Mouse (Mus musculus) cerebellum, adult 2 months (tissue): Measurements from ENCODE around the gene Dusp21. TPM values are rescaled to one million over a fixed set of nuclear protein-coding genes. Genes with fewer than 3 reads are reported as not detected.

Experiments used
- DNase-seq, 2 experiments: peaks; one replicate each; pipeline ENCODE4 v3.0.0; 2021
- H3K27ac ChIP-seq: fragments of 200-500 bp; 2 replicates; pipeline ENCODE4 v1.5.1; 2012; ENCODE audit warnings: low read length, control low read depth, inconsistent platforms; ENCODE audit not compliant: insufficient read depth
- H3K27me3 ChIP-seq: fragments of 200-500 bp; 2 replicates; pipeline ENCODE4 v1.6.1; 2012; ENCODE audit warnings: inconsistent platforms, mild to moderate bottlenecking, low read length, moderate library complexity; ENCODE audit not compliant: control insufficient read depth, insufficient read depth
- H3K4me1 ChIP-seq: fragments of 200-500 bp; 2 replicates; pipeline ENCODE4 v1.6.1; 2011; ENCODE audit warnings: low read length; ENCODE audit not compliant: control insufficient read depth, insufficient read depth
- H3K4me3 ChIP-seq: fragments of 200-500 bp; replicated peaks from 2 replicates; pipeline ENCODE3; 2011; ENCODE audit warnings: mild to moderate bottlenecking, low read depth, low read length, control low read depth; ENCODE audit not compliant: insufficient read depth
- CTCF ChIP-seq: fragments of 200-500 bp; IDR thresholded peaks from 2 replicates; pipeline ENCODE4 v1.5.1; 2011; ENCODE audit warnings: low read depth, mild to moderate bottlenecking, control low read depth, low read length, moderate library complexity, borderline replicate concordance; ENCODE audit not compliant: insufficient read depth
- POLR2A ChIP-seq: fragments of 200-500 bp; IDR thresholded peaks from 2 replicates; pipeline ENCODE4 v1.6.1; 2011; ENCODE audit warnings: low read length, control low read depth, borderline replicate concordance; ENCODE audit not compliant: insufficient read depth
- WGBS: fragments of 180-500 bp; shearing (Covaris S2); methylation state at CpG from one replicate; pipeline ENCODE4 v1.1.7; 2018; 5-methylcytosine and 5-hydroxymethylcytosine counted together
- polyA plus RNA-seq: library from polyadenylated mRNA; depleted of rRNA; stranded (reverse); fragments of >200 nt; gene quantifications from 2 replicates; pipeline ENCODE4 v1.2.3, GENCODE M21; 2012; rRNA removed

The Dusp21 gene
- polyA plus RNA-seq, 1 experiment, result not detected

- no peaks in the 10 kb centered on the region for H3K27me3 ChIP-seq
- WGBS, result 43% methylated on average over 3 of the region's 3 CpGs
- TF ChIP-seq CTCF, result no peak
- TF ChIP-seq POLR2A, result no peak
Observed at GRCm38 (mm10) chrX:18166961-18167360, 21.3 kb downstream of the Dusp21 start.

DNA sequence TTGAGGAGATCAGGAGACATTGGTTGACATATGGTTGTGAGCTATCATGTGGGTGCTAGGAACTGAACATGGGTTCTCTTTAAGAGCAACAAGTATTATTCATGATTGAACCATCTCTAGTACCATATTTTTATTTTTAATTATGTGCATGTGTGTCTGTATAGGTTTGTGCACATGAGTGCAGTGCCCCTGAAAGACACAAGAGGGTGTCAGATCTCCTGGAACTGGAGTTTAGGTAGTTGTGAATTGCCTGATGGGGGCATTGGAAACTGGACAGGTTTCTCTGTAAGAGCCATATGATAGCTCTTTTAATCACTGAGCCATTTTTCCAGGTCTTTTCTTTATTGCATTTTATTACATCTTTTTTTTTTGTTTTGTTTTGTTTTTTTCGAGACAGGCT, 23.3 kb downstream of the Dusp21 start:
- Histone ChIP-seq H3K4me1 (no peaks in the 10 kb centered on the region), H3K27me3 (no peaks in the 10 kb centered on the region), H3K27ac (no peak overlapping the region), H3K4me3 (no peak overlapping the region)
- DNase-seq, result no peak
- WGBS, result 71% methylated on average over 1 of the region's 1 CpGs
- no peak for TF ChIP-seq POLR2A

More at GRCm38 (mm10) chrX:18166961-18167360, 21.3 kb downstream of the Dusp21 start:
- Histone ChIP-seq H3K27ac (no peak overlapping the region), H3K4me1 (no peaks in the 10 kb centered on the region), H3K4me3 (no peak overlapping the region)
- DNase-seq, result no peak

- no peaks in the 10 kb centered on the region for H3K27me3 ChIP-seq
- H3K27ac ChIP-seq, result no peak overlapping the region
- WGBS, result 59% methylated on average over 4 of the region's 4 CpGs
- no peak for DNase-seq
- H3K4me1 ChIP-seq, result no peaks in the 10 kb centered on the region
- TF ChIP-seq POLR2A (no peak), CTCF (no peak)
- H3K4me3 ChIP-seq, result no peak overlapping the region
Observed at GRCm38 (mm10) chrX:18174831-18175230, 29.2 kb downstream of the Dusp21 start.

DNA sequence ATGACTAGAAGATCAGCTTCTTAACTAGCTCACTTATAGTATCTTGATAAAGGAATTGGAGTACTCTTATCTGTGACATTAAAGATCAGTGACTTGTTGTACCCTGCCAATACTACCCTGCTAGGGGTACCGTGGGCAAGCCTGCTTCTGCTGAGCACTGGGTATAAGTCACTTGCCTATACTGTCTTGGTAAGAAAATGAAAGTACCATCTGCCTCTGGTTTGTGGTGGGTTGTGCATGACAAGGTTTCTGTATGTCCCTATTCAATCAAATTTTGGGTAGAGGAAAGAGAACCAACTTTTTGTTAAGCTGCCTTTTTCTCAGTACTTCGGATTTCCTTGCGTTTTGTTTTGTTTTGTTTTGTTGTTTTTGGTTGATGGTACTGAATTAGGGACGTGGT, 32.1 kb downstream of the Dusp21 start:
- no peaks in the 10 kb centered on the region for H3K4me1 ChIP-seq
- no peak overlapping the region for H3K4me3 ChIP-seq
- H3K27me3 ChIP-seq, result no peaks in the 10 kb centered on the region
- H3K27ac ChIP-seq, result no peak overlapping the region
- 74% methylated on average over 4 of the region's 4 CpGs for WGBS
- TF ChIP-seq CTCF, result no peak
- DNase-seq, result no peak

- Histone ChIP-seq H3K4me3 (no peak overlapping the region), H3K27ac (no peak overlapping the region), H3K4me1 (no peaks in the 10 kb centered on the region), H3K27me3 (no peaks in the 10 kb centered on the region)
- WGBS, result 94% methylated on average over 1 of the region's 1 CpGs
- TF ChIP-seq POLR2A, result no peak
- TF ChIP-seq CTCF, result no peak
- DNase-seq, result no peak
Observed at GRCm38 (mm10) chrX:18179492-18179891, 33.8 kb downstream of the Dusp21 start.

GRCm38 (mm10) chrX:18187203-18187602, 41.5 kb downstream of the Dusp21 start:
- TF ChIP-seq CTCF (no peak), POLR2A (no peak)
- no peaks in the 10 kb centered on the region; the same call in 1 of the 2 replicates for H3K4me1 ChIP-seq
- no peak for DNase-seq
- H3K27me3 ChIP-seq, result no peaks in the 10 kb centered on the region
- no peak overlapping the region for H3K27ac ChIP-seq
- H3K4me3 ChIP-seq, result no peak overlapping the region

GRCm38 (mm10) chrX:18188293-18188692, 42.6 kb downstream of the Dusp21 start:
- H3K27ac ChIP-seq, result no peak overlapping the region
- H3K27me3 ChIP-seq, result no peaks in the 10 kb centered on the region
- WGBS, result 90% methylated on average over 2 of the region's 2 CpGs
- no peaks in the 10 kb centered on the region; the same call in 1 of the 2 replicates for H3K4me1 ChIP-seq
- no peak for DNase-seq
- no peak overlapping the region for H3K4me3 ChIP-seq
- no peak for TF ChIP-seq POLR2A
- no peak for TF ChIP-seq CTCF

Other genes with a start within 250 kb of the Dusp21 start
- 23.4 and 44.0 TPM in 2 replicates for gene Kdm6a, start 16.7 kb downstream of the Dusp21 start, polyA plus RNA-seq